Mouse (Mus musculus) heart, postnatal 0 days (tissue): Measurements from ENCODE around the gene Eef1akmt1. TPM values are rescaled to one million over a fixed set of nuclear protein-coding genes. Genes with fewer than 3 reads are reported as not detected.

Source experiments
- ATAC-seq: fragments of 200-750 bp; cut with Nextera tagmentation; 2 replicates; pipeline ENCODE4 v1.8.0; 2017; ENCODE audit warnings: low read depth, moderate number of reproducible peaks, moderate library complexity; ENCODE audit not compliant: insufficient read depth
- DNase-seq: peaks from one replicate; pipeline ENCODE4 v3.0.0-alpha.2; 2016; ENCODE audit warnings: low spot score
- H3K27ac ChIP-seq: fragments of 300-500 bp; sonication (generic); 2 replicates; pipeline ENCODE4 v1.5.1; 2014; ENCODE audit warnings: low read depth, mild to moderate bottlenecking
- H3K27me3 ChIP-seq: fragments of 300-500 bp; sonication (generic); 2 replicates; pipeline ENCODE4 v1.6.1; 2014; ENCODE audit warnings: low read length, mixed read lengths; ENCODE audit not compliant: control insufficient read depth, insufficient read depth
- H3K36me3 ChIP-seq: fragments of 300-500 bp; sonication (generic); replicated peaks from 2 replicates; pipeline ENCODE4 v1.6.1; 2014; ENCODE audit warnings: low read length, mixed read lengths; ENCODE audit not compliant: control insufficient read depth, insufficient read depth
- H3K4me1 ChIP-seq: fragments of 300-500 bp; sonication (generic); 2 replicates; pipeline ENCODE4 v1.6.1; 2014; ENCODE audit warnings: antibody characterized with exemption; ENCODE audit not compliant: control insufficient read depth, insufficient read depth
- H3K4me2 ChIP-seq: fragments of 300-500 bp; sonication (generic); 2 replicates; pipeline ENCODE4 v1.6.1; 2014; ENCODE audit warnings: low read depth, mild to moderate bottlenecking, low read length, moderate library complexity
- H3K4me3 ChIP-seq: fragments of 300-500 bp; sonication (generic); 2 replicates; pipeline ENCODE4 v1.5.1; 2014; ENCODE audit warnings: low read depth, low read length
- H3K9ac ChIP-seq: fragments of 300-500 bp; sonication (generic); replicated peaks from 2 replicates; pipeline ENCODE4 v1.6.1; 2014; ENCODE audit warnings: low read depth, low read length, mixed read lengths
- H3K9me3 ChIP-seq: fragments of 300-500 bp; sonication (generic); replicated peaks from 2 replicates; pipeline ENCODE4 v1.6.1; 2016; ENCODE audit warnings: low read length; ENCODE audit not compliant: control insufficient read depth
- CTCF ChIP-seq: IDR thresholded peaks from 2 replicates; pipeline ENCODE4 v1.5.1; 2016; ENCODE audit warnings: antibody characterized with exemption, control low read depth, low read depth
- EP300 ChIP-seq: IDR thresholded peaks from 2 replicates; pipeline ENCODE4 v1.6.1; 2016; ENCODE audit warnings: antibody characterized with exemption, low read depth
- whole genome bisulfite sequencing: fragments of 180-500 bp; shearing (Covaris S2); extraction: QIAGEN DNeasy Blood & Tissue Kit; methylation state at CpG from one replicate; pipeline ENCODE4 v1.1.7; 2014; 5-methylcytosine and 5-hydroxymethylcytosine counted together
- polyA plus RNA-seq: library from polyadenylated mRNA; unstranded; fragments of >200 nt; fragmentation: Nextera tagmentation; extraction: Ambion mirVana; gene quantifications from 2 replicates; pipeline ENCODE4 v1.2.1, GENCODE M21; 2015
- total RNA-seq: library from RNA; depleted of rRNA; stranded (reverse); fragments of >200 nt; gene quantifications from 2 replicates; pipeline ENCODE4 v1.2.3, GENCODE M21; 2014; ENCODE audit warnings: low replicate concordance

Gene Eef1akmt1
- total and polyA plus RNA-seq, 2 experiments from 2014 or later = 21.4 to 79.3 TPM

DNA sequence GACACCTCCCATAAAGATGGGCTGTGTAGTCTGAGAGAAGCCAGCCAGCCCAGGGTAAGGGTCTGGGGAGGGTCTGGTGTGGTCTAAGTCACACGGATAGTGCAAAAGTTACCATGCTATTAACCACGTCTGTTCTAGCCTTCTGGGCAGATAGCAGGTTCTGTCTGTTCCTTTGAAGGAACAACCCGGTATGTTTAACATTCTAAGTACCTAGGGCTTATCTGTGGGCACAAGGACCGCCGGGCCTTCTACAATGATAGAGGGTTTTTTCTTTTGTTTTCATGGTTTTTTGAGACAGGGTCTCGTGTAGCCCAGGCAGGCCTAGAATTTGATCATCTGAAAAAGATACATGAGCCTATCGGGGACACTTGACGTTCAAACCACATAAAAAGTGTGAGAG is 25.3 kb downstream of the Eef1akmt1 start:
- ATAC-seq (no peak), DNase-seq (no peak)
- H3K4me1 ChIP-seq = peaks cover 5% of the 10 kb centered on the region; the same call in 1 of the 2 replicates
- H3K36me3 ChIP-seq = peaks cover 13% of the 10 kb centered on the region
- no peaks in the 10 kb centered on the region for H3K27me3 ChIP-seq
- no peak overlapping the region for H3K27ac ChIP-seq
- no peak for TF ChIP-seq EP300
- TF ChIP-seq CTCF = no peak
- H3K4me3 ChIP-seq = no peak overlapping the region
- no peak overlapping the region for H3K9ac ChIP-seq
- H3K9me3 ChIP-seq = no peaks in the 10 kb centered on the region
- 79% methylated on average over 8 of the region's 8 CpGs for WGBS
- H3K4me2 ChIP-seq = no peak overlapping the region

GRCm38 (mm10) chr14:57545526-57545925 is 25.9 kb downstream of the Eef1akmt1 start:
- Histone ChIP-seq H3K27ac (no peak overlapping the region), H3K36me3 (peaks cover 13% of the 10 kb centered on the region), H3K9me3 (no peaks in the 10 kb centered on the region), H3K4me3 (no peak overlapping the region), H3K27me3 (no peaks in the 10 kb centered on the region), H3K9ac (no peak overlapping the region), H3K4me1 (peaks cover 5% of the 10 kb centered on the region; the same call in 1 of the 2 replicates), H3K4me2 (no peak overlapping the region)
- DNase-seq (no peak), ATAC-seq (no peak)
- WGBS = 83% methylated on average over 17 of the region's 17 CpGs
- TF ChIP-seq EP300 = no peak
- no peak for TF ChIP-seq CTCF

- no peaks in the 10 kb centered on the region for H3K9me3 ChIP-seq
- no peak overlapping the region for H3K27ac ChIP-seq
- peaks cover 5% of the 10 kb centered on the region; the same call in 1 of the 2 replicates for H3K4me1 ChIP-seq
- 86% methylated on average over 13 of the region's 13 CpGs for WGBS
- TF ChIP-seq EP300 (no peak), CTCF (no peak)
- H3K4me3 ChIP-seq = no peak overlapping the region
- H3K9ac ChIP-seq = no peak overlapping the region
- no peak for DNase-seq
- no peak overlapping the region for H3K4me2 ChIP-seq
- no peak for ATAC-seq
- no peaks in the 10 kb centered on the region for H3K27me3 ChIP-seq
- H3K36me3 ChIP-seq = no peaks in the 10 kb centered on the region
Measured at GRCm38 (mm10) chr14:57543420-57544039, 27.9 kb downstream of the Eef1akmt1 start.

- no peaks in the 10 kb centered on the region for H3K27me3 ChIP-seq
- H3K9me3 ChIP-seq = no peaks in the 10 kb centered on the region
- H3K9ac ChIP-seq = no peak overlapping the region
- DNase-seq = no peak
- 56% methylated on average over 30 of the region's 34 CpGs for WGBS
- H3K4me2 ChIP-seq = peak overlapping the region; percentile 32; the same call in 1 of the 2 replicates
- H3K4me3 ChIP-seq = no peak overlapping the region
- TF ChIP-seq EP300 = no peak
- no peak for TF ChIP-seq CTCF
- peaks cover 15% of the 10 kb centered on the region for H3K4me1 ChIP-seq
- no peak overlapping the region for H3K27ac ChIP-seq
- no peaks in the 10 kb centered on the region for H3K36me3 ChIP-seq
- ATAC-seq = no peak
Measured at GRCm38 (mm10) chr14:57542231-57542630, 29.2 kb downstream of the Eef1akmt1 start.

GRCm38 (mm10) chr14:57540683-57541082 is 30.7 kb downstream of the Eef1akmt1 start:
- Histone ChIP-seq H3K4me2 (no peak overlapping the region), H3K9me3 (no peaks in the 10 kb centered on the region), H3K4me1 (peaks cover 23% of the 10 kb centered on the region), H3K27me3 (no peaks in the 10 kb centered on the region), H3K36me3 (no peaks in the 10 kb centered on the region), H3K4me3 (no peak overlapping the region), H3K27ac (no peak overlapping the region), H3K9ac (no peak overlapping the region)
- DNase-seq (no peak), ATAC-seq (no peak)
- 78% methylated on average over 11 of the region's 11 CpGs for WGBS
- TF ChIP-seq CTCF (no peak), EP300 (no peak)

DNA sequence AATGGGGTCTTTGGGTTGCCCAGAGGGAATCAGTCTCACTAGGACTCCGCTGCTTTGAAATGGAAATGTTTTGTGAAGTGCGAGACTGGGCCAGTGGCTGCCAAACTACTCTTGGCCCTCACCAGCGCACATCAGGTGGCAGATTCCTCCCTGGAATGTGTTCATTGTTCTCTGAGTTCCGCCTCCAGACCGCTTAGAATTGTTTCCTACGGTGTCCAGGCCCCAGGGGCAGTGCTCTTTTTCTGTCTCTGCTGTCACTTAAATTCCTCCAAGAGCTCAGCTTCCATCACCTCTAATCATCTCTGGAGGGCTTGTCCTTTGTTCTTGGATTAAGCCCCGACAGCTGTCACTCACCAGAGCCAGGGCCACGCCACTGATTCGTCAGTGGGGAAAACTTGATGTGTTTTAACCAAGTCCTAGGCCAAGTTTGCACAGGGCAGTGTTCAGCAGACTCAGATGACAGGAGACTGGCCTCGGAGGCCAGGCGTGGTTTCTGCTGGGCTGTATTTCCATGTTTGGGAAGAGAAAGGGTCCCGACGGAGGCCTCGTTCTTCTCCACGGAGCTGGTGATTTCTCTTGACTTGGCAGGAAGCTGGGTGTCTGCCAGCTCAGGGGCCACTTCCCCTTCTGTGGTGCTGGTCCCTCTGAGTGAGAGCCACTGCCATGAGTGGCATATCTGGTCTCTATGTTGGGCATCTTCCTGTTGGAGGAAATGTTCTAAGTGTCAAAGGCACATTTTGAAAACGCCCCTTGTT is 34.0 kb downstream of the Eef1akmt1 start:
- peak; percentile 58 for ATAC-seq
- H3K4me3 ChIP-seq = no peak overlapping the region
- no peaks in the 10 kb centered on the region for H3K36me3 ChIP-seq
- TF ChIP-seq CTCF = no peak
- TF ChIP-seq EP300 = no peak
- peak overlapping the region; percentile 26; the same call in 1 of the 2 replicates for H3K4me2 ChIP-seq
- H3K4me1 ChIP-seq = peaks cover 42% of the 10 kb centered on the region
- no peaks in the 10 kb centered on the region for H3K27me3 ChIP-seq
- DNase-seq = peak; percentile 65
- 0 out of 2 replicates have a peak overlapping the region, but pooled peaks have one; percentile 24 for H3K9ac ChIP-seq
- 9% methylated on average over 16 of the region's 16 CpGs for WGBS
- H3K27ac ChIP-seq = peak overlapping the region; percentile 77
- H3K9me3 ChIP-seq = no peaks in the 10 kb centered on the region
